In genomic region chr7:96773585-96774225, GRCm38 (mm10) we compare ENCODE assay signal across 8 mouse cellular contexts.
A peak's percentile ranks its signal among the peaks of the same experiment; 100 is the strongest.
DNase-seq lines count a peak whose midpoint lies in the region; ATAC-seq and TF ChIP-seq lines count a peak whose summit lies in the region.

No protein-coding gene starts in this region.

- H3K9me3 ChIP-seq in hindbrain, embryonic 10.5 days: 0 out of 2 replicates have a peak, but pooled peaks cover 2% of the 10 kb centered on the region
- H3K9me3 ChIP-seq in hindbrain, embryonic 13.5 days: 0 out of 2 replicates have a peak, but pooled peaks cover 3% of the 10 kb centered on the region
- H3K9me3 ChIP-seq in midbrain, embryonic 16.5 days (replicated peaks; ENCODE audit: control insufficient read depth, low read length, poor library complexity, severe bottlenecking): no peaks in the 10 kb centered on the region
- H3K9me3 ChIP-seq in midbrain, embryonic 14.5 days (ENCODE audit: control insufficient read depth, low read length): no peaks in the 10 kb centered on the region
- H3K9me3 ChIP-seq in embryonic facial prominence, embryonic 10.5 days: 0 out of 2 replicates have a peak, but pooled peaks cover 5% of the 10 kb centered on the region
- 0 out of 2 replicates have a peak, but pooled peaks cover 3% of the 10 kb centered on the region for H3K9me3 ChIP-seq in limb, embryonic 14.5 days (ENCODE audit: control insufficient read depth, low read length)

- ATAC-seq in hindbrain, embryonic 13.5 days (ENCODE audit: low FRiP score): no peak
- ATAC-seq in midbrain, embryonic 16.5 days: 0 out of 2 replicates have a peak, but pooled peaks have one; percentile 12
- no peak for ATAC-seq in midbrain, embryonic 14.5 days (ENCODE audit: low FRiP score, low TSS enrichment)
- ATAC-seq in limb, embryonic 14.5 days (ENCODE audit: low FRiP score, low read depth): no peak
- ATAC-seq in granulocyte monocyte progenitor cell, adult 5-6 weeks (replicated peaks; ENCODE audit: poor library complexity, severe bottlenecking): no peak

- peaks cover 60% of the 10 kb centered on the region for H3K36me3 ChIP-seq in hindbrain, embryonic 10.5 days
- peaks cover 17% of the 10 kb centered on the region for H3K36me3 ChIP-seq in hindbrain, embryonic 13.5 days
- H3K36me3 ChIP-seq in midbrain, embryonic 16.5 days (ENCODE audit: control insufficient read depth, insufficient read depth, low read length): 0 out of 2 replicates have a peak, but pooled peaks cover 3% of the 10 kb centered on the region
- H3K36me3 ChIP-seq in midbrain, embryonic 14.5 days (ENCODE audit: control insufficient read depth, insufficient read depth, low read length): 0 out of 2 replicates have a peak, but pooled peaks cover 6% of the 10 kb centered on the region
- peaks cover 83% of the 10 kb centered on the region for H3K36me3 ChIP-seq in embryonic facial prominence, embryonic 10.5 days (replicated peaks)
- peaks cover 3% of the 10 kb centered on the region; the same call in 1 of the 2 replicates for H3K36me3 ChIP-seq in limb, embryonic 14.5 days (ENCODE audit: control insufficient read depth, insufficient read depth, low read length)

- TF ChIP-seq POLR2A in limb, embryonic 14.5 days (IDR thresholded peaks at IDR 0.05; ENCODE audit: borderline replicate concordance, extremely low read depth, insufficient read depth, insufficient read length): no peak

- DNase-seq in hindbrain, embryonic 10.5 days (ENCODE audit: low spot score): no peak
- DNase-seq in midbrain, embryonic 14.5 days: no peak
- DNase-seq in embryonic facial prominence, embryonic 10.5 days (ENCODE audit: low spot score): peak; percentile 46
- DNase-seq in limb, embryonic 14.5 days (ENCODE audit: low spot score): peak; percentile 44
- DNase-seq in gastrocnemius, postnatal 14 days: no peak

- H3K4me1 ChIP-seq in hindbrain, embryonic 10.5 days (replicated peaks): peaks cover 22% of the 10 kb centered on the region
- H3K4me1 ChIP-seq in hindbrain, embryonic 13.5 days (replicated peaks): peaks cover 13% of the 10 kb centered on the region
- no peaks in the 10 kb centered on the region for H3K4me1 ChIP-seq in midbrain, embryonic 16.5 days (ENCODE audit: control insufficient read depth, insufficient read depth, low read length)
- no peaks in the 10 kb centered on the region for H3K4me1 ChIP-seq in midbrain, embryonic 14.5 days (ENCODE audit: control insufficient read depth, insufficient read depth, low read length)
- peaks cover 37% of the 10 kb centered on the region for H3K4me1 ChIP-seq in embryonic facial prominence, embryonic 10.5 days
- H3K4me1 ChIP-seq in limb, embryonic 14.5 days (ENCODE audit: control insufficient read depth, insufficient read depth, low read length): peaks cover 30% of the 10 kb centered on the region

- 84% methylated on average over 17 of the region's 17 CpGs for WGBS in hindbrain, embryonic 10.5 days
- 85% methylated on average over 17 of the region's 17 CpGs for WGBS in hindbrain, embryonic 13.5 days
- WGBS in midbrain, embryonic 16.5 days: 89% methylated on average over 17 of the region's 17 CpGs
- whole genome bisulfite sequencing in midbrain, embryonic 14.5 days: 91% methylated on average over 17 of the region's 17 CpGs
- WGBS in embryonic facial prominence, embryonic 10.5 days: 79% methylated on average over 17 of the region's 17 CpGs
- 55% methylated on average over 17 of the region's 17 CpGs for WGBS in limb, embryonic 14.5 days

- no peak overlapping the region for H3K9ac ChIP-seq in hindbrain, embryonic 13.5 days
- H3K9ac ChIP-seq in midbrain, embryonic 16.5 days (ENCODE audit: low read depth, low read length): no peak overlapping the region
- H3K9ac ChIP-seq in midbrain, embryonic 14.5 days (replicated peaks; ENCODE audit: low read length): no peak overlapping the region; the same call in 1 of the 2 replicates
- no peak overlapping the region for H3K9ac ChIP-seq in limb, embryonic 14.5 days (ENCODE audit: low read depth, low read length, severe bottlenecking)

- H3K4me3 ChIP-seq in hindbrain, embryonic 10.5 days: no peak overlapping the region
- H3K4me3 ChIP-seq in hindbrain, embryonic 13.5 days: no peak overlapping the region
- no peak overlapping the region for H3K4me3 ChIP-seq in midbrain, embryonic 16.5 days (ENCODE audit: low read depth, low read length)
- no peak overlapping the region for H3K4me3 ChIP-seq in midbrain, embryonic 14.5 days (replicated peaks; ENCODE audit: low read depth, low read length)
- no peak overlapping the region for H3K4me3 ChIP-seq in embryonic facial prominence, embryonic 10.5 days
- H3K4me3 ChIP-seq in limb, embryonic 14.5 days (replicated peaks; ENCODE audit: low read length): no peak overlapping the region

- no peaks in the 10 kb centered on the region for H3K27me3 ChIP-seq in hindbrain, embryonic 10.5 days (ENCODE audit: insufficient read depth, poor library complexity, severe bottlenecking)
- no peaks in the 10 kb centered on the region for H3K27me3 ChIP-seq in hindbrain, embryonic 13.5 days
- no peaks in the 10 kb centered on the region for H3K27me3 ChIP-seq in midbrain, embryonic 16.5 days (ENCODE audit: control insufficient read depth, insufficient read depth, low read depth, low read length)
- no peaks in the 10 kb centered on the region for H3K27me3 ChIP-seq in midbrain, embryonic 14.5 days (ENCODE audit: control insufficient read depth, insufficient read depth, low read length)
- no peaks in the 10 kb centered on the region for H3K27me3 ChIP-seq in embryonic facial prominence, embryonic 10.5 days (replicated peaks; ENCODE audit: low read depth, poor library complexity, severe bottlenecking)
- H3K27me3 ChIP-seq in limb, embryonic 14.5 days (ENCODE audit: control insufficient read depth, insufficient read depth, low read length): no peaks in the 10 kb centered on the region

- intact Hi-C loops in gastrocnemius, postnatal 14 days (cut with DNase I; ENCODE audit: low total_unique reads): no loop called here

- no peak overlapping the region for H3K4me2 ChIP-seq in hindbrain, embryonic 13.5 days
- H3K4me2 ChIP-seq in midbrain, embryonic 16.5 days (ENCODE audit: low read length): no peak overlapping the region
- no peak overlapping the region for H3K4me2 ChIP-seq in midbrain, embryonic 14.5 days (ENCODE audit: low read length)
- no peak overlapping the region for H3K4me2 ChIP-seq in limb, embryonic 14.5 days (replicated peaks; ENCODE audit: low read depth, low read length, severe bottlenecking)

- H3K27ac ChIP-seq in hindbrain, embryonic 10.5 days: peak overlapping the region; percentile 56
- H3K27ac ChIP-seq in hindbrain, embryonic 13.5 days: no peak overlapping the region; the same call in 1 of the 2 replicates
- no peak overlapping the region for H3K27ac ChIP-seq in midbrain, embryonic 16.5 days (ENCODE audit: low read length)
- no peak overlapping the region for H3K27ac ChIP-seq in midbrain, embryonic 14.5 days (replicated peaks; ENCODE audit: low read depth, low read length)
- peak overlapping the region; percentile 76 for H3K27ac ChIP-seq in embryonic facial prominence, embryonic 10.5 days (replicated peaks)
- H3K27ac ChIP-seq in limb, embryonic 14.5 days (replicated peaks; ENCODE audit: low read depth, low read length): no peak overlapping the region

Comparison
In these comparisons a context has a peak if more than half of its experiments do, and no peak if none do; other contexts are left out.
1. H3K27ac ChIP-seq: peak in hindbrain, embryonic 10.5 days (single experiment) and embryonic facial prominence, embryonic 10.5 days (single experiment); none in hindbrain, embryonic 13.5 days (single experiment), midbrain, embryonic 16.5 days (single experiment), midbrain, embryonic 14.5 days (single experiment) and limb, embryonic 14.5 days (single experiment).
2. DNase-seq: peak in embryonic facial prominence, embryonic 10.5 days (single experiment) and limb, embryonic 14.5 days (single experiment); none in hindbrain, embryonic 10.5 days (single experiment), midbrain, embryonic 14.5 days (single experiment) and gastrocnemius, postnatal 14 days (single experiment).